Mouse (Mus musculus): ENCODE data around the gene Apba1.

DNA sequence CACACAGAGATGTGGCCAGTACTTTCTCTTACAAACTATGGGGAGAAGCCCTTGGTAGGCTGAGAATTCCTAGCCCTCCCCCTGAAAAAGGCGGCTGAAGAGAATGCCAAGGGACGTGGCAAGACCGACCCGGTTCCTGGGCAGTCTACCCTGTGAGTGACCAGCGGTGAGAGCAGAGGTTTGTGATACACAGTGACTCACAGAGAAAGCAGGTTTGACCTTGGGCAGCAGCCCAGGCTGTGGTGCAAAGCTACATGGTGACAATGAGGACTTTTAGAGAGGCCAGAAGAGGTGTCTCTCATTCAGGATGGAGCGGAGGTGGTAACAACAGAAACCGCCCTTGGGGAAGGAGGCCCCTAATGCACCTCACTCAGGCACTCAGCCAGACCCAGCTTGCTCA lies 212.7 kb downstream of the Apba1 start:
- no peak for TF ChIP-seq CTCF (IDR thresholded peaks at IDR 0.05; ENCODE audit: control insufficient read depth, insufficient read depth, low read length)
- no peak for TF ChIP-seq POLR2A (IDR thresholded peaks at IDR 0.05; ENCODE audit: borderline replicate concordance, control insufficient read depth, low read depth, low read length)

Data from bone marrow, adult 2 months (tissue).